In genomic region chr16:17508546-17509239, GRCm38 (mm10) we compare ENCODE assay signal across 8 mouse cellular contexts. TPM values are rescaled to one million over a fixed set of nuclear protein-coding genes. Genes with fewer than 3 reads are reported as not detected.
DNase-seq lines count a peak whose midpoint lies in the region; ATAC-seq lines count a peak whose summit lies in the region.

Gene Lztr1 (plus strand): TSS chr16:17508688.

- H3K27me3 ChIP-seq in forebrain, embryonic 11.5 days (ENCODE audit: control insufficient read depth, insufficient read depth, low read length), result no peaks in the 10 kb centered on the region
- 0 out of 2 replicates have a peak, but pooled peaks cover 3% of the 10 kb centered on the region for H3K27me3 ChIP-seq in heart, embryonic 16.5 days (ENCODE audit: control insufficient read depth, insufficient read depth, low read length)
- H3K27me3 ChIP-seq in liver, embryonic 15.5 days, result peaks cover 16% of the 10 kb centered on the region; the same call in 1 of the 2 replicates
- H3K27me3 ChIP-seq in neural tube, embryonic 12.5 days (replicated peaks), result no peaks in the 10 kb centered on the region

- peak within 1 kb of the TSS; percentile 85 for H3K9ac ChIP-seq in forebrain, embryonic 11.5 days (ENCODE audit: low read length)
- H3K9ac ChIP-seq in heart, embryonic 16.5 days (ENCODE audit: low read length), result peak within 1 kb of the TSS; percentile 92
- H3K9ac ChIP-seq in liver, embryonic 15.5 days, result peak within 1 kb of the TSS; percentile 78
- H3K9ac ChIP-seq in neural tube, embryonic 12.5 days, result peak within 1 kb of the TSS; percentile 66

- H3K27ac ChIP-seq in forebrain, embryonic 11.5 days (ENCODE audit: low read depth, low read length), result peak within 1 kb of the TSS; percentile 81; the same call in 1 of the 2 replicates
- peak within 1 kb of the TSS; percentile 97 for H3K27ac ChIP-seq in heart, embryonic 16.5 days (ENCODE audit: low read length)
- peak within 1 kb of the TSS; percentile 94 for H3K27ac ChIP-seq in liver, embryonic 15.5 days (replicated peaks)
- peak within 1 kb of the TSS; percentile 26; the same call in 1 of the 2 replicates for H3K27ac ChIP-seq in neural tube, embryonic 12.5 days

- H3K4me2 ChIP-seq in forebrain, embryonic 11.5 days (ENCODE audit: low read depth, low read length, severe bottlenecking), result peak within 1 kb of the TSS; percentile 79
- H3K4me2 ChIP-seq in heart, embryonic 16.5 days (ENCODE audit: low read depth, low read length), result peak within 1 kb of the TSS; percentile 85
- H3K4me2 ChIP-seq in liver, embryonic 15.5 days, result peak within 1 kb of the TSS; percentile 89
- H3K4me2 ChIP-seq in neural tube, embryonic 12.5 days (replicated peaks), result peak within 1 kb of the TSS; percentile 71

- H3K4me3 ChIP-seq in forebrain, embryonic 11.5 days (ENCODE audit: low read depth, low read length), result peak within 1 kb of the TSS; percentile 70
- peak within 1 kb of the TSS; percentile 86 for H3K4me3 ChIP-seq in heart, embryonic 16.5 days (ENCODE audit: low read length)
- peak within 1 kb of the TSS; percentile 84 for H3K4me3 ChIP-seq in liver, embryonic 15.5 days (replicated peaks)
- peak within 1 kb of the TSS; percentile 72 for H3K4me3 ChIP-seq in neural tube, embryonic 12.5 days

- H3K9me3 ChIP-seq in forebrain, embryonic 11.5 days (ENCODE audit: control insufficient read depth, low read length), result no peaks in the 10 kb centered on the region
- H3K9me3 ChIP-seq in heart, embryonic 16.5 days (replicated peaks; ENCODE audit: control insufficient read depth, low read length), result no peaks in the 10 kb centered on the region
- H3K9me3 ChIP-seq in liver, embryonic 15.5 days (replicated peaks), result no peaks in the 10 kb centered on the region
- no peaks in the 10 kb centered on the region for H3K9me3 ChIP-seq in neural tube, embryonic 12.5 days

- ATAC-seq in forebrain, embryonic 11.5 days (replicated peaks; ENCODE audit: low FRiP score), result peak; percentile 97
- ATAC-seq in heart, embryonic 16.5 days (replicated peaks; ENCODE audit: extremely low read depth, insufficient read depth, low FRiP score), result peak; percentile 95
- peak; percentile 96 for ATAC-seq in liver, embryonic 15.5 days (ENCODE audit: insufficient read depth)
- peak; percentile 98 for ATAC-seq in neural tube, embryonic 12.5 days (ENCODE audit: low FRiP score, low read depth)

- H3K4me1 ChIP-seq in forebrain, embryonic 11.5 days (replicated peaks; ENCODE audit: control insufficient read depth, insufficient read depth, low read length), result peaks cover 13% of the 10 kb centered on the region
- peaks cover 12% of the 10 kb centered on the region for H3K4me1 ChIP-seq in heart, embryonic 16.5 days (ENCODE audit: control insufficient read depth, insufficient read depth, low read length)
- peaks cover 39% of the 10 kb centered on the region for H3K4me1 ChIP-seq in liver, embryonic 15.5 days (replicated peaks)
- H3K4me1 ChIP-seq in neural tube, embryonic 12.5 days, result peaks cover 15% of the 10 kb centered on the region

- under 1% methylated on average over 50 of the region's 50 CpGs for WGBS in forebrain, embryonic 11.5 days
- WGBS in heart, embryonic 16.5 days, result 0% methylated on average over 50 of the region's 50 CpGs
- under 1% methylated on average over 50 of the region's 50 CpGs for WGBS in liver, embryonic 15.5 days (ENCODE audit: insufficient replicate concordance)
- WGBS in neural tube, embryonic 12.5 days, result under 1% methylated on average over 50 of the region's 50 CpGs

- DNase-seq in CD8-positive naive resting alpha-beta T cell, adult 2 months (ENCODE audit: low read depth in 2 of 2, low spot score in 2 of 2), result peak; percentile 75 to 78
- DNase-seq in c-Kit-positive CD71-negative TER-119-negative erythroid progenitor cells, embryonic 14.5 days (ENCODE audit: low read depth), result peak; percentile 78
- peak; percentile 93 for DNase-seq in forebrain, embryonic 11.5 days (ENCODE audit: low spot score)
- DNase-seq in kidney, postnatal 36 days, result peak; percentile 92 to 93
- peak; percentile 92 for DNase-seq in telencephalon, adult 2 months (ENCODE audit: low read depth, low spot score)

- no peaks in the 10 kb centered on the region; the same call in none of the 2 replicates for H3K36me3 ChIP-seq in forebrain, embryonic 11.5 days (ENCODE audit: control insufficient read depth, insufficient read depth, low read length)
- H3K36me3 ChIP-seq in heart, embryonic 16.5 days (ENCODE audit: control insufficient read depth, insufficient read depth), result peaks cover 13% of the 10 kb centered on the region
- peaks cover 25% of the 10 kb centered on the region for H3K36me3 ChIP-seq in liver, embryonic 15.5 days (replicated peaks)
- H3K36me3 ChIP-seq in neural tube, embryonic 12.5 days, result peaks cover 29% of the 10 kb centered on the region

RNA-seq across cellular contexts. Expression of gene Lztr1, which starts in this region (rescaled TPM):
- 97.5 and 106 TPM in 2 replicates for polyA plus RNA-seq in forebrain, embryonic 11.5 days (2014; fragmentation: Nextera tagmentation; extraction: Ambion mirVana)
- polyA plus RNA-seq in heart, embryonic 16.5 days (2015; fragmentation: Nextera tagmentation; extraction: Ambion mirVana), result 51.8 and 59.2 TPM in 2 replicates
- 20.7 and 21.0 TPM in 2 replicates for polyA plus RNA-seq in liver, embryonic 15.5 days (2015; fragmentation: Nextera tagmentation; extraction: Ambion mirVana)
- 116 and 135 TPM in 2 replicates for polyA plus RNA-seq in neural tube, embryonic 12.5 days (2016; fragmentation: Nextera tagmentation; extraction: Ambion mirVana)

Comparison
In these comparisons a context has a peak if more than half of its experiments do, and no peak if none do; other contexts are left out.
1. Peak in every context shown above with its lines: DNase-seq, ATAC-seq, H3K4me3 ChIP-seq and H3K27ac ChIP-seq.
2. H3K27ac ChIP-seq: peak in every context shown above with its lines; median percentile 97 in heart, embryonic 16.5 days; 94 in liver, embryonic 15.5 days; 81 in forebrain, embryonic 11.5 days; 26 in neural tube, embryonic 12.5 days.